Mouse (Mus musculus) E14TG2a.4 (cell line): ENCODE measurements at regions not wholly inside any gene's neighbourhood (a gene's known extent, or its start where the extent isn't known, plus 50 kb on each side); places are given as distances from the start of the nearest gene placed in this dataset.

ENCODE experiments used
- CTCF ChIP-seq: conservative IDR thresholded peaks from 2 replicates; pipeline ENCODE4 v1.5.1; 2014; ENCODE audit warnings: low read length
- NANOG ChIP-seq: IDR thresholded peaks from 2 replicates; pipeline ENCODE4 v1.6.1; 2014; ENCODE audit warnings: borderline replicate concordance, low read length, mixed read lengths
- POU5F1 ChIP-seq: IDR thresholded peaks from 2 replicates; pipeline ENCODE4 v1.6.1; 2014; ENCODE audit warnings: low read length, borderline replicate concordance

GRCm38 (mm10) chr12:38987819-38988218 lies 208.6 kb downstream of the Etv1 start:
- TF ChIP-seq CTCF (no peak), NANOG (no peak), POU5F1 (no peak)
